Mouse (Mus musculus): ENCODE data around the gene Susd3. TPM values are rescaled to one million over a fixed set of nuclear protein-coding genes. Genes with fewer than 3 reads are reported as not detected.
A peak's percentile ranks its signal among the peaks of the same experiment; 100 is the strongest.

Gene Susd3
- polyA plus RNA-seq, 1 experiment from 2014 or later: 0.95 TPM

DNA sequence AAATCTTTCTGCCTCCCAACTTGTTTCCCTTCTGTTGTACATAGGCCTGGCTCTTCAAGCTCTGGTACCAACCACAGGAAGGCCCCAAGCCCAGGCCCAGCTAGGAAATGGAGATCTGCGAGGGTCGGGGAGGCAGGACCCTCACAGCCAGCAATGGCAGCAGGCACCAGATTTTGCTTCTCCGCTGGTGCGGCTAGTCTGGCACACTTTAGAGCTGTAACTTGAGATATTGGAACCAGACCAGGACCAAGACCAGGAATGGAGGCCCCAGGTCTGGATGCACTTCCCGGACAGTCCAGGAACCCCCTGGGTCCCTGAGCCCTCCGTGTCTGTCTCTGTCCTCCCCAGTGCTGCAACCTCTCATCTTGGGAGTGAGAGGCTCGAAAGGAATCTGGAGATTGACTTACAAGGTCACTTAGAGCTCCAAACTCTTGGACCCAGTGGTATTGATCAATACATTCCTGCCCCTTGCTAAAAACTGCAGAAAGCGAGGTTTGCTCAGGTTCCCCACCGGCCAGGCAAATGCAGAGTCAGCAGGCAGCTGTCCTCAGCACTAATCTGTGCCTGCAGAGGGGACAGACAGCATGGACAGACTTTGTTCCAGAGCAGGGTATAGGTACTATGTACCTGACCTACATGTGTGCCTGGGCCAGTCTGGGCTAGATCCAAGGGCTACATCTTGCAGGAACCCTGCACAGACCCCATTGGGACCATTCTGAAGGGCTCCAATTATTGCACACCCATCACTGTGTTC lies 31.5 kb downstream of the Susd3 start:
- peaks cover 53% of the 10 kb centered on the region for H3K27me3 ChIP-seq (ENCODE audit: poor library complexity, severe bottlenecking)
- peaks cover 4% of the 10 kb centered on the region; the same call in 1 of the 2 replicates for H3K9me3 ChIP-seq
- H3K36me3 ChIP-seq (replicated peaks): no peaks in the 10 kb centered on the region
- peak overlapping the region; percentile 88; the same call in 1 of the 2 replicates for H3K27ac ChIP-seq
- H3K4me3 ChIP-seq: peak overlapping the region; percentile 82; the same call in 1 of the 2 replicates
- 42% methylated on average over 9 of the region's 9 CpGs for WGBS
- peak; percentile 26 for DNase-seq (ENCODE audit: extremely low spot score, low spot score)
- H3K4me1 ChIP-seq: peaks cover 74% of the 10 kb centered on the region

DNA sequence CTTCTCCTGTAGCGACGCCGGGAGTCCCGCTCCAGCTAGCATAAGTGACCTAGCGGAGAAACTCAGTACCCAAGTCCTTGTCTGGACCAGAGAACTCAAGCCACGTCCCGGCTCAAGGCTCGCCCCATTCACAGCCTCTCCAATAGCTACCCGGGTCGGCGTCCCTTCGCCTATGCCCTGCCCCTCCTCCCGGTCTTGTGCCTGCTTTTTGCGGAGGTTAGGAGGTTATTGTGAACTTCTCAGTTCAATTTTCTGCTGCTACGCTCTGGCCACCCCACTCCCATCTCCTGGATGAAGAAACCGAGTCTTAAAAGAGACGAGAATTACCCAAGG lies 32.3 kb downstream of the Susd3 start:
- peaks cover 49% of the 10 kb centered on the region for H3K27me3 ChIP-seq (ENCODE audit: poor library complexity, severe bottlenecking)
- no peak for DNase-seq (ENCODE audit: extremely low spot score, low spot score)
- 2% methylated on average over 17 of the region's 17 CpGs for WGBS
- no peaks in the 10 kb centered on the region for H3K36me3 ChIP-seq (replicated peaks)
- peaks cover 82% of the 10 kb centered on the region for H3K4me1 ChIP-seq
- peak overlapping the region; percentile 82 for H3K4me3 ChIP-seq
- peaks cover 3% of the 10 kb centered on the region; the same call in 1 of the 2 replicates for H3K9me3 ChIP-seq
- H3K27ac ChIP-seq: peak overlapping the region; percentile 88

DNA sequence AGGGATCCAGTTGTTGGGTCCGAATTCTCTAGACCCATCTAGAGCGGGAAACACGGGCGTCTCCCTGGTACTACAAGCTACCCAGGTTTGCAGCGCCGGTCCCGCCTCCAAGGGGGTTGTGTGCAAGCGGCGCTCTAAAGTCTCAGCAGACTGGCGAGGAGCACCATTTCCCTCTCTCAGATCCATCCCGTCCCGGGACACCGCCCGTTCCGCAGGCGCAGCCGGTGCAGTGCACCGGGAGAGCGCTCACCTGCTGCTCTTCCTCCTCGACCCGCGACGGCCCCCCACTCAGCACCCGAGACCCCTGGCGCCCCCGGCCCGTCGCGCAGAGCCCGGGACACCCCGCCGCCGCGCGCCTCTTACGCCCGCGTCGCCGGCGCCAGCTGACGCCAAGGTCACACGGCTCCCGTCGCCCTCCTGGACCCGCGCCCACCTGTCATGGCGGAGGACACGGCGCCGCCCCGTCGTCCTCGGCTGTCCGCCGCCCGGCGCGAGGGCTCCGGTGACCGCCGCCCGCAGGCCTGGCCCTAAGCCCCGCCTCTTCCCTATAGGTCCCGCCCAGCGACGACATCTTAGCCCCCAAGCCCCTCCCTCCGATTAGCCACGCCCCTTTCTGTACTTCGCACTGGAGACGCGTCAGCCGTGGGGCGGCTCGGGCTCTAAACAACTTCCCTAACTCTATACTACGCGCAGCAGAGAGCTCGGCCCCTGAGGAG lies 32.8 kb downstream of the Susd3 start, which contains the start of gene Card19:
TSS of gene Card19 (minus strand) at position 534 of the 716 bp plus-strand sequence.
- Histone ChIP-seq H3K27me3 (ENCODE audit: poor library complexity, severe bottlenecking) (peaks cover 49% of the 10 kb centered on the region), H3K4me1 (peaks cover 88% of the 10 kb centered on the region), H3K9me3 (no peaks in the 10 kb centered on the region), H3K36me3 (replicated peaks) (no peaks in the 10 kb centered on the region), H3K4me3 (peak within 1 kb of the TSS; percentile 82), H3K27ac (peak within 1 kb of the TSS; percentile 88)
- peak; percentile 90 for DNase-seq (ENCODE audit: extremely low spot score, low spot score)
- WGBS: under 1% methylated on average over 78 of the region's 78 CpGs

DNA sequence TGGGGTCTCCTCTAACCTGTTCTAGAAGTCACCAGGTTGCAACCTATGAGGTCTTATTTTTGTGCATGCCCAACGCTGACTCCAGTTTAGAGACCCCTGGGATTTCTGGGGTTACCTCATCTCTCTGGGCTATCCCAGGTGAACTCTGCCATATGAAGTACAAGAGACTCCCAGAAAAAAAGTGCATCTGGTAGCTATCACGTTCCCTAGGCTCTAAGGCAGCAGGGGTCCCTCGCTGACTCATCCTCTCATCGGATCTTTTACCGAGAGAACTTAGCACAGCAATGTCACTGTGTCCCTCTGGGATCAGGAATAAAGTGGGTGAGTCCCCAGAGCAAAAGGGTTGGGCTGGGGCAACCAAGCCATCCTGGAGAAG lies 33.4 kb downstream of the Susd3 start:
- H3K4me1 ChIP-seq: peaks cover 88% of the 10 kb centered on the region
- no peaks in the 10 kb centered on the region for H3K36me3 ChIP-seq (replicated peaks)
- 9% methylated on average over 5 of the region's 5 CpGs for WGBS
- peaks cover 49% of the 10 kb centered on the region for H3K27me3 ChIP-seq (ENCODE audit: poor library complexity, severe bottlenecking)
- no peak for DNase-seq (ENCODE audit: extremely low spot score, low spot score)
- peak overlapping the region; percentile 88 for H3K27ac ChIP-seq
- peak overlapping the region; percentile 82 for H3K4me3 ChIP-seq
- H3K9me3 ChIP-seq: no peaks in the 10 kb centered on the region

DNA sequence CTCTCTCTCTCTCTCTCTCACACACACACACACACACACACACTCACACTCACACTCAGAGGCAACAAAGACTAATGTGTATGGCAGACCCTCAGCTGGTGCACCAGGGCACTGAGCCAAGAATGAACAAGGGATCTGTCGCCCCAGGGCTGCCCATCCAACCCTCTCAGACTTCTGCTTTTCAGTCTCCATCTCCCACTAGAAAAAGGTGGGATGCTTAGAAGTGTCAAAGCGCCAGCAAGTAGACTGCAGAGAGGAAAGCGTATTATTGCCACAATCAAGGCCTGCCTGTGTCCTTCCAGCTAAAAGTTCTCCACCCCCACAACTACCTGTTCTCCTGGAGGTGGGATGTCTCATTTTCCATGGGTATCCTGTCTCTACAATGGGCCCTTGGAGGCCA lies 34.1 kb downstream of the Susd3 start:
- WGBS: 87% methylated on average over 3 of the region's 3 CpGs
- Histone ChIP-seq H3K4me3 (peak overlapping the region; percentile 82; the same call in 1 of the 2 replicates), H3K27ac (no peak overlapping the region), H3K36me3 (replicated peaks) (no peaks in the 10 kb centered on the region), H3K9me3 (no peaks in the 10 kb centered on the region), H3K27me3 (ENCODE audit: poor library complexity, severe bottlenecking) (peaks cover 49% of the 10 kb centered on the region), H3K4me1 (peaks cover 86% of the 10 kb centered on the region)
- no peak for DNase-seq (ENCODE audit: extremely low spot score, low spot score)

DNA sequence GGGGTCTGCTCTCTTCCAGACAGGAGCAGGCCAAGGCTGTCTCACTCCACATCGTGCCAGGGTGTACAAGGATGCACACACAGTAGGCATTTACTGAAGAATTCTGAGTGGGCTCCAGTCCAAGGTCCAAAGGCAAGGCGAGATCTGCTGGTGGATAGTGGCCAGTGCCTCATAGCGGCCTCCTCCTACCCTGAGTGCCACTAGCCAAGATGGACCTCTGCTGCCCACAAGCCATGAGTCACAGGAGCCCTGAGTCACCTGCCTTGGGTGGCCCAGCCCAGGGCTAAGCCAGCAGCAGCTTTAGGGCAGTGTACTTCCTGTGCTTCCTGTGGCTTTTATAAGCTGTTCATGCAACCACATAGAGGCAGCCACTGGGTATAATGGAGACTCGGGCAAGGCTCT lies 35.0 kb downstream of the Susd3 start:
- Histone ChIP-seq H3K27me3 (ENCODE audit: poor library complexity, severe bottlenecking) (peaks cover 49% of the 10 kb centered on the region), H3K36me3 (replicated peaks) (no peaks in the 10 kb centered on the region), H3K27ac (no peak overlapping the region), H3K9me3 (no peaks in the 10 kb centered on the region), H3K4me3 (no peak overlapping the region), H3K4me1 (peaks cover 82% of the 10 kb centered on the region)
- no peak for DNase-seq (ENCODE audit: extremely low spot score, low spot score)
- whole genome bisulfite sequencing: 75% methylated on average over 4 of the region's 4 CpGs

DNA sequence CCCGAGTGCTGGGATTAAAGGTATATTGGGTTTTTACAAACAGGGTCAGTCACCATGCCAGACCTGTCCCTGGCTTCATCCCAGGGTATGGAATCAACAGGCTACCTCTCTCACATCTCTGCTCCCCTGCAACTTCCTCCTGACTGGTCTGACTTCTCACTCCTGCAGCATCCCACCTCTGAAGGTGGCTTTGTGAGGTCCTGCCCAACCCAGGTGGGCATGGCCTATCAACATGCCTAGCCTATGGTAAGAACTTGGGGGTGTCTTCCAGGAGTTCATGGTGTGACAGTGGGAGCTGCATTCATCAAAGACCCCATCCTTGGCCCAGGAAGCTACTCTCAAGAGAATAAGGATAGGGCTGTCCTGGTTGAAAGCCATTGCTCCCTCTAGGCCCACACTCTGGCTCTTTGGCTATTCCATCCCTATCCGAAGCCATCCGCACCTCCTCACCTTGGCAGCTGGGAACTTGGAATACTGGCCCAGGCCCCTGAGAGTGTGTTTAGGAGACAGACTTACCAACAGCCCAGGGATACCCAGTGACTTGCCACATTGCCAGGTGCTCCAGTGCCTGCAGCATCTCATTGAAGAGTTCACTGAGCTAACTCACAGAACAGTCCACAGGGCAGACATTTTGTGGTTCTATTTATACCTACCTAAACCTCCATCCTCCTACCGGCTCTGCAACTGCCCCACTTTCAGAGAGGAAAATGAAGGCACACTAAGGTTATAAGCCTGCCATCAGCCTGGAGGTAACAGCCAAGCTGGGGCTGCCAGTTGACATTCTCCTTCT lies 35.6 kb downstream of the Susd3 start:
- H3K27ac ChIP-seq: no peak overlapping the region
- H3K4me1 ChIP-seq: peaks cover 76% of the 10 kb centered on the region
- H3K4me3 ChIP-seq: no peak overlapping the region
- no peaks in the 10 kb centered on the region for H3K9me3 ChIP-seq
- H3K36me3 ChIP-seq (replicated peaks): no peaks in the 10 kb centered on the region
- no peak for DNase-seq (ENCODE audit: extremely low spot score, low spot score)
- WGBS: 80% methylated on average over 4 of the region's 4 CpGs
- H3K27me3 ChIP-seq (ENCODE audit: poor library complexity, severe bottlenecking): peaks cover 47% of the 10 kb centered on the region

DNA sequence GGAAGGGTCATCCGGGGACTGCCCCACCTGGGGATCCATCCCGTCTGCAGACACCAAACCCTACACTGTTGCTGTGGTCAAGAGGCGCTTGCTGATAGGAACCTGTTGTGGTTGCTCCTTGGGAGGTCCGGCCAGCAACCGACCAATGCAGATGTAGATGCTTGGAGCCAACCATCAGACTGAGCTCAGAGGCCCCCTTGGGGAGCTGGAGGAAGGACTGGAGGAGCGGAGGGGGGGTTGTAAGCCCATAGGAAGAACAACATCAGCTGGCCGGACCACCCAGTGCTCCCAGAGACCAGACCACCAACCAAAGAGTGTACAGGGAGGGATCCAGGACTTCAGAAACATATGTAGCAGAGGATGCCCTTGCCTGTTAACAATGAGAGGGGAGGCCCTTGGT lies 39.2 kb downstream of the Susd3 start:
- Histone ChIP-seq H3K4me3 (no peak overlapping the region), H3K27ac (no peak overlapping the region), H3K4me1 (peaks cover 44% of the 10 kb centered on the region), H3K9me3 (no peaks in the 10 kb centered on the region), H3K27me3 (ENCODE audit: poor library complexity, severe bottlenecking) (peaks cover 18% of the 10 kb centered on the region), H3K36me3 (replicated peaks) (no peaks in the 10 kb centered on the region)
- 68% methylated on average over 7 of the region's 7 CpGs for WGBS
- no peak for DNase-seq (ENCODE audit: extremely low spot score, low spot score)

DNA sequence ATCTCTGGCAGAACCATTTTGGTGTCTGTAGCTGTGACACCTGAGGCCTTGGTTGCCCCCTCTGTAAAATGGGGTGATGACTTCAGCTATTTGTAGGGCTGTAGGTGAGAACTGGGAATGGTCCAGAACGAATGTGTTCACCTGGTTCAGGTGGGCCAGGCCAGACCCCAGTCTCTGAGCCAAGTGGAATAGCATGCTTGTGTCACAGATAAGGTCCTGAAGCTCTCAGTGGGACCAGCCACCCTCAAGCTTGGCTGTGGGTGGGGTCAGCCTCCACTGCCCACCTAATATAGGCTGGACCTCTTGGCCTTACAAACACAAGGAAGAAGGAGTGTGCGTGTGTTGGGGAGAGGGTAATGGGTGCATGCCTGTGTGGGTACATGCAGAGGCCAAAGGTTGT lies 42.2 kb downstream of the Susd3 start:
- no peaks in the 10 kb centered on the region for H3K9me3 ChIP-seq
- whole genome bisulfite sequencing: 97% methylated on average over 2 of the region's 2 CpGs
- peaks cover 2% of the 10 kb centered on the region for H3K36me3 ChIP-seq (replicated peaks)
- no peak overlapping the region for H3K4me3 ChIP-seq
- H3K27ac ChIP-seq: no peak overlapping the region
- no peaks in the 10 kb centered on the region for H3K27me3 ChIP-seq (ENCODE audit: poor library complexity, severe bottlenecking)
- H3K4me1 ChIP-seq: peaks cover 18% of the 10 kb centered on the region
- no peak for DNase-seq (ENCODE audit: extremely low spot score, low spot score)

DNA sequence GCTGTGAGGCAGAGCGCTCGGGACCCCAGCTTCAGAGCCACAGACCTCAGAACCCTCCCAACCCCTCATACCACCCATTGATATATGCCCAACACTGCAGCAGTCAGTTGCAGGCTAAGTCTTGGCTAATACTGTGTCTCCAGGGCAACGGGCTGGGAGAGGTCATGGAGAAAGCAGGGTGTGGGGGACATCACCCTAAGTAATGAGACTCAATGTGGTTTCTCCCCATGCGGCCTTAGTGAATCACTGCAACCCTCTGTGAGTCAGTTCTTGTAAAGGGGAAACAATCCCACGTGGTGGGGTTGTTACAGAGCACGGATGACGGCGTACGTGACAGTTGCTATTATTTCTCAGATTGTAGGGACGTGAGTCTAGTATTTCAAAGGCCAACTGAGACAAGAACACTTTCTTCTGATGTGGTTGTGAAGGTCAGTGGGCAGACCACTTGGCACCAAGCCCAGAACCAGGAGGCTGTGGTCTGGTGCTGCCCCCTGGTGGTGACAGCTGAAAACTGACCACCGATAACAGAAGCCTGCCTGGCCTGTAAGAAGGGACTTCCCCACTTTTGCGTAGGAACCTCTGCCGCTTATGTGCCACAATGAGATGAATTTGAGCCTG lies 43.0 kb downstream of the Susd3 start:
- Histone ChIP-seq H3K4me1 (peaks cover 11% of the 10 kb centered on the region), H3K27ac (no peak overlapping the region), H3K36me3 (replicated peaks) (peaks cover 2% of the 10 kb centered on the region), H3K4me3 (no peak overlapping the region), H3K27me3 (ENCODE audit: poor library complexity, severe bottlenecking) (no peaks in the 10 kb centered on the region), H3K9me3 (no peaks in the 10 kb centered on the region)
- peak; percentile 78 for DNase-seq (ENCODE audit: extremely low spot score, low spot score)
- 62% methylated on average over 13 of the region's 13 CpGs for WGBS

DNA sequence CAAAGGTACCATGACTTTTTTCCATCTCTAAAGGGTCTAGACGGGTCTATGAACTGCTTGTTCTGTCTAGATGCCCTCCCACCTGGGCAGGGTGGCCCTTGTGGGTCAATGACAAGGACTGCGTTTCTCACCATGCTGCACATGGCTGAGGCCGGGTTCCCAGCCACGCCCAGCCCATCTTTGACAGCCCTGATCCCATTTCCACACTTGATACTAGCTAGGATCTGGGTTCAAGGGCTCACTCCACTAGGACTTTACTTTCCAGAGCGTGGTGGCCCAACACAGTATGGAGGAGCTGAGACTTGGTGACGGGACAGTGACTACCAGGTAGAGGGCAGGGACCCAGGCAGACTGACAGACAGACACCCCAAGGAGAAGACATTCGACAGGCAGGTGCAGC lies 46.0 kb downstream of the Susd3 start:
- Histone ChIP-seq H3K4me3 (no peak overlapping the region), H3K27ac (no peak overlapping the region), H3K36me3 (replicated peaks) (peaks cover 2% of the 10 kb centered on the region), H3K9me3 (no peaks in the 10 kb centered on the region), H3K27me3 (ENCODE audit: poor library complexity, severe bottlenecking) (no peaks in the 10 kb centered on the region), H3K4me1 (peaks cover 4% of the 10 kb centered on the region; the same call in 1 of the 2 replicates)
- WGBS: 90% methylated on average over 7 of the region's 7 CpGs
- DNase-seq (ENCODE audit: extremely low spot score, low spot score): no peak

DNA sequence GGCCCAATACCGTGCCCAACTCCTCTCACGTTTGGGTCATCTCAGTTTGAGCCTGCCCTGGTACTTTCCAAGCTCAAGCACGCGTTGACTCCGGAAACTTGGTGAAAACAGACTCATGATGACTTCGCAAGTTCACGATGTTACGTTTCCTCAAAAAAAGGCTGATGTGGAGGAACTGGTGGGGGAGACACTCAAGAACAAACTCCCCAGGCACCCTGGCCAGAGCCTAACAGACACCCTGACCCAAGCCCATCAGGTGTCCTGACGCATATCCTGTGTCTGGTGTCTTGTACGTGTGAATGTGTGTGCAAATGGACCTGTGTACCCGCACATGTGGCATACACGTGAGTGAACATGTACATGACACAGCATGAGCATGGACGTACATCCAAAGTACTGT lies 47.8 kb downstream of the Susd3 start:
- Histone ChIP-seq H3K27me3 (ENCODE audit: poor library complexity, severe bottlenecking) (no peaks in the 10 kb centered on the region), H3K4me1 (peaks cover 4% of the 10 kb centered on the region; the same call in 1 of the 2 replicates)
- WGBS: 95% methylated on average over 13 of the region's 13 CpGs

More for the DNA sequence above, 47.8 kb downstream of the Susd3 start:
- Histone ChIP-seq H3K4me3 (no peak overlapping the region), H3K27ac (no peak overlapping the region), H3K9me3 (no peaks in the 10 kb centered on the region), H3K36me3 (replicated peaks) (peaks cover 2% of the 10 kb centered on the region)
- no peak for DNase-seq (ENCODE audit: extremely low spot score, low spot score)

Measured in forebrain, embryonic 10.5 days (tissue).